Mouse (Mus musculus) erythroblast, embryonic 14.5 days (primary cell): Measurements from ENCODE around the gene Col9a3.

Source experiments
- GATA1 ChIP-seq: IDR thresholded peaks from 2 replicates; pipeline ENCODE4 v1.6.1; 2012; ENCODE audit warnings: low read length, inconsistent platforms, mixed read lengths
- TAL1 ChIP-seq: IDR thresholded peaks from 3 replicates; pipeline ENCODE4 v1.6.1; 2012; ENCODE audit warnings: low read length, inconsistent platforms, mixed read lengths

- TF ChIP-seq GATA1 (no peak), TAL1 (no peak)
These were observed 64.4 kb downstream of the Col9a3 start for GRCm38 (mm10) chr2:180662008-180662407.
